Mouse (Mus musculus): Measurements from ENCODE around the gene Grap.

Grap gene

GRCm38 (mm10) chr11:61683907-61684731 lies 31.1 kb downstream of the Grap start, which contains the start of gene Fam83g:
Gene Fam83g, plus strand, starts transcription at chr11:61684091.
- no peak for DNase-seq (ENCODE audit: low spot score)

- no peak for DNase-seq (ENCODE audit: low spot score)
These were observed 32.2 kb downstream of the Grap start for GRCm38 (mm10) chr11:61685119-61685725.

DNA sequence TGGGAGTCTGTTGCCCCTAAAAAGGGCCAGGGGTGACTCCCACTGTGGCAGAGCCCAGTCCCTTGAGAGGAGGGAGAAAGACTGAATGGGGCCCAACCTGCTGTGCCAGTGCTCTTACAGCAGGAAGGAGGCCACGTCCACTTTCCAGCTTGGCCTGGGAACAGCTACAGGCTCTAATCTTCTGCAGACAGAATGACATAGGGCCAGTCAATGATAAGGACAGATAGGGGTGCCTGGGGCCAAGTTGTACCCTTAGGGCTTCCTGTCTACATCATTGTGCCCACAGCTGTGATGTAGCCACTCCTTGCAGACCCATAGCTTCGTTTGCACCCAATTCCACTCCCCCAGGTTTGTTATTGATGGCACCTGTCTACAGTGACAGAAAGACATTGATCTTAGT lies 33.1 kb downstream of the Grap start:
- DNase-seq (ENCODE audit: low spot score): no peak

DNA sequence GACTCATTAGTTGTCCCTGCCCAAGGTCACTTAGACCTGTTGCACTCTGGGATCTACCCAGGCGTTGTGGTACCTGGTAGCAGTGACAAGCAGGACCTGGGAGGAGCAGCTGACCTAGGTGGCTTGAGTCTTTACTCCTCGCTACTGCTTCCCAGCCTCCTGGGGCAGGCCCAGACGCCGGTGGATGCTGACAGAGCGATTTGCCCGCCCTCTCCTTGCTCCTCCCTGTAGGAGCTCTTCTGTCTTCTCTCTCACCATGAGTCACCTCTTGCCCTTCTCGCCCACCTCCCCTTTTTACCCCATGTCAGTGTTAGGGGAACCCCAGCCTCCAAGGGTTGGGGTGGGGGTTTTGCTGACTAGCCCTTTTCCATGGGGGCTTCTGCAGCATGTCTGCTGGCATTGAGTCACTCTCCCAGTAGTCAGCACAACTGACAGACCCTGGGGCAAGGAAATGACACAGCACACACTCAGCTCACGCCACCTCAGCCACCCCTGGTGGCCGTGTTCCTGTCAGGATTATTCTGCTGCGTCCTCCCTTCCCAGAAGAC lies 33.9 kb downstream of the Grap start:
- no peak for DNase-seq (ENCODE audit: low spot score)

GRCm38 (mm10) chr11:61687595-61687994 lies 34.5 kb downstream of the Grap start:
- DNase-seq (ENCODE audit: low spot score): no peak

DNA sequence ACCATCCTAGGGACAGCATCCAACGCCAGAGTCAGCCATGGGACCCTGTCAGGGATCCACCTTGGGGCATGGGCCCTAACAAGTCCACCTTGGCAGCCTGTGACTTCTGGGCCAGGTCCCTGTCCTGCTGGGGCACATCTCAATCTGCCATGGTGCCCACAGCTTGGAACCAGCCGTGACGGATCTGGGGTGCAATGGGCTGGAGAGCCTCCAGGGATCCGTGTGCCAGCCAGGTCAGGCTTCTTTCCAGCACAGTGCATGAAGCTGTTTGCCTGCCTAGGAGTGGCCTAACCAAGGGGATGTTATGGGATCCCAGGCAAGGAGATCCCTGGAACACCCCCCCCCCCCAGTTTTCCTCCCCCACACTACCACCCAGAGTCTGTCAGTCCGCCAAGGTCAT lies 39.9 kb downstream of the Grap start:
- no peak for DNase-seq (ENCODE audit: low spot score)

DNA sequence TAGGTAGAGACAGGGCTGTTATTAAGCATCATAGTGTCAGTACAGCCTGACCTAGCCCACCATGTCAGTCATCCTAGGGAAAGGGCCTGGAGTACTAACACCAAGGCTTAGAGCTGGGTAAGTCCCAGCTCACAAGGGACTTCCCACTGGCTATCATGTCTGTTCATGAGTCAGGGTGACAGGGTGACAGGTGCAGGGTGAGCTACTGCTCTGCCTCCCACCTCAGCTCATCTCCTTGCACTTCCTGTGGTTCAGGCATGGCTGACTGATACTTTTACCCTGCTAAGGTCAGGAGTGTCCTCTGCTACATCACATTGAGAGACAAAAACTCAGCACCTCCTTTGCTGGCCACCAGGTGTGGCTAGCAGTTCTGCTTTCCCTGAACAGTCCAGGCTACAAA lies 45.8 kb downstream of the Grap start:
- no peak for DNase-seq (ENCODE audit: low spot score)

DNA sequence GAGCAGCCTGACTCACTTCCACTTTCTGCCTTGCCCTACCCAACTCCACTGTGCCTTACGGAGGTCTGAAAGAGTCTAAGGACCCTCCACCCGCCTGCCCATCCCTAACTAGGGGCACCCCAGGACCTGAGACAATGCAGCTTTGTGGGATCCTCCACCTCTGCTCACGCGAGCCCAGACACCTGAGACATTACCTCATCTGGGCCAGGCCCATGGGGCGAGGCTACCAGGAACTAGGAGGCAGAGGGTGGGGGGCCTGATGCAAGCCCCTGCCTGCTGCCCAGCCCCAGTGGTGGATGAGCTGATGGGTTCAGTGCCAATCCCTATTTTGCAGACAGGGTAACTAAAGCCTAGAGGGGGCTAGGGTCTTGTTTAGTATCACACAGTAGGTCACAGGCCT lies 46.4 kb downstream of the Grap start:
- DNase-seq (ENCODE audit: low spot score): no peak

DNA sequence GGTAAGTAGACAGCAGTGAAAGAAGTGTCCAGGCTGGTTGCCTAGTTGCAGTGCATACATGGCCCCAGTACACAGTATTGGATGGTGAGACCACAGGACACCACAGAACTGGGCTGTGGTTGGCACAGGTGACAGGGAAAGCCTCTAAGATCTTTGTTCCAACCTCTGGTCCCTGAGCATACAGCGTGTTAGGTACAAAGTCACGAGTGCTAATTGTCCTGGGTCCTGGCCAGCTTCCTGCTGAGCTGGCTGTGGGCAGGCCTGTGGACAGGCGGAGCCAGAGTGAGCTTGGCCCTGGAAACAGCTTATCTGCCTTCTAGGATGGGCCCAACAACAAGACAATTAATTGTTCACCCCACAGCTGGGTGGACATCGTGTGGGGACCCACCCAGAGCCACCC lies 46.9 kb downstream of the Grap start:
- DNase-seq (ENCODE audit: low spot score): no peak

GRCm38 (mm10) chr11:61701696-61702095 lies 48.6 kb downstream of the Grap start:
- no peak for DNase-seq (ENCODE audit: low spot score)

DNA sequence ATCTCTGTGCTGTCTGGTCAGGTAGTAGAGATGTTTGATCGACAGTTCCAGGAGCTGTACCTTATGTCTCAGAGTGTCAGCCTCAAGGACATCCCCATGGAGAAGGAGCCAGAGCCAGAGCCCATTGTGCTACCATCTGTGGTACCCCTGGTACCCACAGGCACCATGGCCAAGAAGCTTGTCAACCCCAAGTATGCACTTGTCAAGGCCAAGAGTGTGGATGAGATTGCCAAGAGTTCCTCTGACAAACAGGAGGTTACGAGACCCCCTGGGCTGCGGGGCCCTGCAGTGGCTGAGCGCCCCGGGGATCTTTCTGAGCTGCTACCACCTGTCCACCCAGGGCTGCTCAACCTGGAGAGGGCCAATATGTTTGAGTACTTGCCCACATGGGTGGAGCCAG lies 49.4 kb downstream of the Grap start:
- no peak for DNase-seq (ENCODE audit: low spot score)

- no peak for DNase-seq (ENCODE audit: low spot score)
These were observed 52.5 kb downstream of the Grap start for GRCm38 (mm10) chr11:61705581-61705980.

DNA sequence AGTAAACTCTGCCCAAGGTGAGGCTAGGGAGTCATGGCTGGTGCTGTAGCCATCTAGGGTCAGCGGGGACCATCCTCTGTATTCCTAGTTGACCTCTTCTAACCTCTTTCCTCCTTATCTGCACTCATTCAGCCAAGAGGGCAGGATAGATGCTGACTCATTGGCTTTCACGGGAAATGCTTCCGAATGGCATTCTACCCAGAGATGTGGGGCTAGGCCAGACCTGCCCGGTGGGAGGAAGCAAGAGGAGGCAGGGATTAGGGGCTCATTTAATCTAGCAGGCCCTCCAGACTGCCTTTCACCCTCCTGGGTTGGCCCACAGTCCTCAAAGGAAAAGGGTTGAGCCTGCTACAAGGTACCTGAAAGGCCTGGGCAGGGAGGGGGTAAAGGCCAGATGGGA lies 53.2 kb downstream of the Grap start:
- DNase-seq (ENCODE audit: low spot score): no peak

DNA sequence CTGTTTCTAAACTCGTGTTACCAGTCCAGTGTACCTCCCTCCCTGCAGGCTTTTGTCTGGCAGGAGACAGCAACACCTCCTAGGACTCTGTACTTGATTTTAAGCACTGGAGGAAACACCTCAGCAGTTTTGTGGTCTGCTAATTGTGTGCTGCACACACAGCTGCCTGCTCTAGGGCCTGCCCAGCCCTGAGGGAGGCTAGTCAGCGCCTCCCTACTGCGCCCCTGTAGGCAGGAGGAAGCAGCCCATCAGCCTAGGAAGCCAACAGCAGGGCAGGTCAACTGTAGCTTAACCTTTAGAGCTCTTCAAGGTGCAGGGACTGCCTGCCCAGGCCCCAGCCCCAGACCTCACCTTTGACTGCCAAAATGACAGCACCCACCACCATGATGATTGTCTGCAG lies 55.9 kb downstream of the Grap start:
- no peak for DNase-seq (ENCODE audit: low spot score)

DNA sequence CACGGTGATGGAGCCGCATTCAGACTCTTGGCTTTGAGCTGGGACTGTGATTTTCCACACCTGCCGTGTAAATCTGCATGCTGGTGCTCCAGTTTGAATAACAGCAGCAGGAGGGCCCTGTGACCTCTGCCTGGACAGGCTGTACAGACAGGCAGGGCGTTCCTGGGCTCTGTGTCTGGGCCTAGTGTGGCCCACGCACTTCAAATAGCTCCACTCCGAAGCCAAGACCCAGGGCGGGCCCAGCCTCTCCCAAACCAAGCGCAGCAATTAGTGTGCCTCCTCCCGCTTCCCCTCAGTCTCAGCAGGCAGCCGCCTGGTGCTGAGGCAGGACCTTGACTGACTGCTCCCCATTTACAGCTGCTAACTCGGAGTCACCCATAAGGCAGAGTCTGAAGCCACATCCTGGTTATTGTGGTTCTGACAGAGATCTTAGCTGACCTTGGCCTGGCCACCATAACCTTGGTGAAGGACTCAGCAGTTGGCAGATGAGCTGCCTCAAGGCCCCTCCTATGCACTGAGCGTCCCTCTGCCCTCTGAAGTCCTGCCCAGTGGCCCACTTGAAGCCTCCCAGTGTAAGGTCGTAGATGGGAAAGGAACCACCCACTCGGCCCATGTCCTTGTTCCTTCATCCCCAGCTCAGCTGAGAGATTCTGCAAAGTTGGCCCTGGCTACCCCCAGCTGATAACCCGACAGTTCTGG lies 60.2 kb downstream of the Grap start:
- DNase-seq (ENCODE audit: low spot score): no peak

GRCm38 (mm10) chr11:61714346-61715117 lies 61.5 kb downstream of the Grap start:
- DNase-seq (ENCODE audit: low spot score): peak; percentile 88

- peak; percentile 18 for DNase-seq (ENCODE audit: low spot score)
These were observed 62.1 kb downstream of the Grap start for GRCm38 (mm10) chr11:61715130-61715529.

GRCm38 (mm10) chr11:61717990-61718389 lies 64.9 kb downstream of the Grap start:
- DNase-seq (ENCODE audit: low spot score): no peak

DNA sequence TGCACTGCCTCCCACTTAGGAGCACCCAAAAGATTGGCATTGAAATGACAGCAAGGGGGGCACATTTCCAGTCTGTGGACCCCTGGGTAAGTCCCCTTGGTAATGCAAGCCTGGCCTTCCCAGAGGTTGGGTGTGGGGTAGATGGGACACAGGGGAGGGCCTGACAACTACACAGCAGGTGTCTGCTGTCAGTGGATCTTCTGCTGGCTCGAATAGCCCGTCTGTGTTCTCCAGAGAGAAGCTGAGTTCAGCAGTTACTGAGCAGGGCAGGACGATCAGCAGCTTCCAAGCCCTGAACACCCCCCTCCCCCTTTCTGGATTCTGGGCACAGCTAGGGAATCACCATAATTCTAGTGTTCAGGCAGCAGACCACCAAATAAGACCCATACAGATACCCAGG lies 66.3 kb downstream of the Grap start:
- DNase-seq (ENCODE audit: low spot score): no peak

GRCm38 (mm10) chr11:61719826-61720225 lies 66.8 kb downstream of the Grap start:
- no peak for DNase-seq (ENCODE audit: low spot score)

DNA sequence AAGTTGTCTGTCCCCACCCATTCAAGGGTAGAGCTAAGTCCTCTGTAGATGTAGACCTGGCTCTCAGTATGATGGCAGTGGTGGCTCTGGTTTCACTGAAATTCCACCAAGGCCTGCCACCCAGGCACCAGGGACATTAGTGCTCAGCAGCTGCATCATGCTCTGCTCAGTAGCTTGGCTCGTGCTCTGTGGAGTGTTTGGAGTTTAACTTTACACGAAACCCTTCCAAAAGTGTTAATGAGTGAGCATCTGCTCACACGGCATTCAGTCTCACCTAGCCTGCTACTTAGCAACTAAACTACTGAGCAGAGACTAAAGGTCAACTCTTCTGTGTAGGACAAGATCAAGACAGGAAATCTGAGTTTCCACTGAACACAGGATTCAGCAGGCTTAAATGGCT lies 67.6 kb downstream of the Grap start, which contains the start of gene Slc5a10:
TSS of gene Slc5a10 (minus strand) at position 191 of the 400 bp plus-strand sequence.
- DNase-seq (ENCODE audit: low spot score): no peak

DNA sequence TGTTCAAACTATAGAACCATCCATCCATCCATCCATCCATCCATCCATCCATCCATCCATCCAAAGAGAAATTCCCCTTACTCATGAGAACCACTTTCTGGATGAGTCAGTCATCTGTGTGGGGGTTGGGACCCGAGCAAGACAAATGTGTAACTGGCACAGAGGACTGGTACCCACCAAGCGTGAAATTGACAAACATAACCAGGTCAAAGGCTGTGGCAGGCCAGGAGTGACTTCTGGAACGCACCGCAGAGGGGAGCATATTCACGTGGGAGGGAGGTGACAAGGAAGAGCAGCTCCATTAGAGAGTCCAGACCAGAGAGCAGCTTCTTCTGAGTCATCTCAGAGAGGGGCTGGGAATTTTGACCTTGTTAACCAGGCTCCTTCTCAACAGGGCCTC lies 69.0 kb downstream of the Grap start:
- no peak for DNase-seq (ENCODE audit: low spot score)
